Mouse (Mus musculus): ENCODE results near the gene Nmd3.

DNA sequence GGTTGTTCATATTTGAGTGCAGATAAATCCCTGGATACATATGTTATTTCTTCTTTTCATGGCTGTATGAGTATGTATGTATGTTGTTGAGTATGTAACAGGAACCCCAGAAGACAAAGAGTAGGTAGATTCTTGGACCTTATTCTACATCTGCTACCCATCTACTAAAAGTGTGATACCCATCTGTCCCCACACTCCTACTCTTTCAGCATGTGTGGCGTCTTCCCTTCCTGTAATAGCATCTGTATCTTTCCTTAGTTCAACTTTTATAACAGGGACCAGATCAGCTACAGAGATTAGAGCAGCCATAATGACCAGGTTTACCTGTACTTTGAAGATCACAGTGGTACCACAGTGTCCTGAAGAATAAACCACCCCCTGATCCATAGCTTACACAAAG lies 81.4 kb downstream of the Nmd3 start:
- TF ChIP-seq POLR2A (IDR thresholded peaks at IDR 0.05; ENCODE audit: low read depth, low read length), result no peak
- TF ChIP-seq CTCF (IDR thresholded peaks at IDR 0.05; ENCODE audit: borderline replicate concordance, insufficient read depth, low read length), result no peak
